Mouse (Mus musculus) embryonic facial prominence, embryonic 11.5 days (tissue): ENCODE measurements around the gene Hnrnph1. TPM values are rescaled to one million over a fixed set of nuclear protein-coding genes. Genes with fewer than 3 reads are reported as not detected.

Experiments
- ATAC-seq: fragments of 200-750 bp; cut with Nextera tagmentation; replicated peaks from 2 replicates; pipeline ENCODE4 v1.8.0; 2017; ENCODE audit warnings: low read depth; ENCODE audit not compliant: insufficient number of reproducible peaks, low FRiP score, low TSS enrichment
- DNase-seq: peaks from one replicate; pipeline ENCODE4 v3.0.0-alpha.2; 2015; ENCODE audit warnings: low spot score
- H3K27ac ChIP-seq: fragments of 300-500 bp; sonication (generic); replicated peaks from 2 replicates; pipeline ENCODE4 v1.5.1; 2014; ENCODE audit warnings: mild to moderate bottlenecking, low read depth, low read length, control low read depth
- H3K27me3 ChIP-seq: fragments of 300-500 bp; sonication (generic); 2 replicates; pipeline ENCODE4 v1.6.1; 2014; ENCODE audit warnings: mild to moderate bottlenecking, low read length, moderate library complexity, mixed read lengths; ENCODE audit not compliant: control insufficient read depth, insufficient read depth
- H3K36me3 ChIP-seq: fragments of 300-500 bp; sonication (generic); replicated peaks from 2 replicates; pipeline ENCODE4 v1.6.1; 2014; ENCODE audit warnings: low read depth, mild to moderate bottlenecking, low read length, moderate library complexity, mixed read lengths; ENCODE audit not compliant: control insufficient read depth, insufficient read depth
- H3K4me1 ChIP-seq: fragments of 300-500 bp; sonication (generic); 2 replicates; pipeline ENCODE4 v1.6.1; 2014; ENCODE audit warnings: low read length, mixed read lengths; ENCODE audit not compliant: control insufficient read depth, insufficient read depth
- H3K4me2 ChIP-seq: fragments of 300-500 bp; sonication (generic); 2 replicates; pipeline ENCODE4 v1.6.1; 2014; ENCODE audit warnings: low read depth, mild to moderate bottlenecking, control low read depth, low read length, moderate library complexity
- H3K4me3 ChIP-seq: fragments of 300-500 bp; sonication (generic); 2 replicates; pipeline ENCODE4 v1.5.1; 2014; ENCODE audit warnings: low read depth, low read length, control low read depth
- H3K9ac ChIP-seq: fragments of 300-500 bp; sonication (generic); replicated peaks from 2 replicates; pipeline ENCODE4 v1.6.1; 2014; ENCODE audit warnings: mild to moderate bottlenecking, control low read depth, low read length
- H3K9me3 ChIP-seq: fragments of 300-500 bp; sonication (generic); replicated peaks from 2 replicates; pipeline ENCODE4 v1.6.1; 2016; ENCODE audit warnings: mild to moderate bottlenecking, low read length, inconsistent platforms, mixed read lengths; ENCODE audit not compliant: control insufficient read depth
- WGBS: fragments of 180-500 bp; shearing (Covaris S2); extraction: QIAGEN DNeasy Blood & Tissue Kit; methylation state at CpG from one replicate; pipeline ENCODE4 v1.1.7; 2014; 5-methylcytosine and 5-hydroxymethylcytosine counted together
- polyA plus RNA-seq: library from polyadenylated mRNA; unstranded; fragments of >200 nt; fragmentation: Nextera tagmentation; extraction: Ambion mirVana; gene quantifications from 2 replicates; pipeline ENCODE4 v1.2.1, GENCODE M21; 2014

The Hnrnph1 gene
- polyA plus RNA-seq, 1 experiment from 2014 or later = 855 TPM

DNA sequence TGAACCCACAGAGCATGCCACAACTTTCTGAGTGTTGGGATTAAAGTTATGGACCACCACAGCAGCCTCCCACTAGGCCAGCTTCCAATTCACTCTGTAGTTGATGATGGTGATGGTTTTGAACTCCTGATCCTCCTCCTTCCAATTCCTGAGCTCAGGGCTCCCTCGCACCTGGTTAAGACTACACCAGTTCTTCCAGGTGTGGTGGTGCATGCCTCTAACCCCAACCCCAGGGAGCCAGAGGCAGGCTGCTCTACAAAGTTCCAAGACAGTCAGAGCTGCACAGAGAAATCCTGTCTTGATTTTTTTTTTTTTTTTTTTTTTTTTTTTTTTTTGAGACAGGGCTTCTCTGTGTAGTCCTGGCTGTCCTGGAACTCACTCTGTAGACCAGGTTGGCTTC lies 3.2 kb upstream of the Hnrnph1 start:
- DNase-seq = no peak
- H3K4me3 ChIP-seq = no peak overlapping the region
- no peaks in the 10 kb centered on the region for H3K36me3 ChIP-seq
- 91% methylated on average over 1 of the region's 1 CpGs for WGBS
- H3K27ac ChIP-seq = no peak overlapping the region
- no peak overlapping the region for H3K4me2 ChIP-seq
- no peak for ATAC-seq
- H3K27me3 ChIP-seq = no peaks in the 10 kb centered on the region
- H3K4me1 ChIP-seq = no peaks in the 10 kb centered on the region; the same call in 1 of the 2 replicates
- no peaks in the 10 kb centered on the region for H3K9me3 ChIP-seq
- no peak overlapping the region for H3K9ac ChIP-seq

DNA sequence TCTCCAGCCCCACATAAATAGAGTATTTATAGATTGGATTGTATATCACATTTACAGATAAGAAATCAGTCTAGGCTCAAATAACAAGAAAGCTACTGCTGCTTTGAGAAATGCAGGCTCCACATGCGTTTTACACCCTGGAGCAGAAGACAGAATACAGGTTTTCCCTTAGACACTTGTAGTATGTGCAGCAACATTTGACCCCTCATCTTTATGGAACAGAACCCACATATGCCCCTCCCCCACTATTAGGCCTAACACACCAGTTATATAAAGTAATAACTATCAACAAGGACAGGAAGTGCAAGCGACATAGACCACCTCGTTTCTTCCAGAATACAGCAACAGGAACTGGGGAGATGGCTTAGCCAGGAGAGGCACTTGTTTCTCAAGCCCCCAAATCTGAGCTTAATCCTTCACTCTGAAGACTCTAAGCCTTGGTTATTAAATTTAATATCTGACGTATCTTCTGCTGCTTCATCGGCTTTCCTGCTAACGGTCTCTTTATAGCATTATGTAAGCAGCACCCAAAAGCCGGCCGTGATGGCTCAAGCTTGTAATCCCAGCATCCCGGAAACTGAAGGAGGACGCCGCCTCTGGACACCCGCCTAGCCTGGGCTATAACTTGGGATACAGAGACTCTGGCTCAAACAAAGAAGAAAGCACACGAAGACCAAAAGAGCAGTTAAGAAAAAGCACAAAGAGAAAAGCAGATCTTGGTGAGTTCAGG lies 2.3 kb upstream of the Hnrnph1 start:
- H3K27ac ChIP-seq = no peak overlapping the region
- H3K9ac ChIP-seq = no peak overlapping the region
- no peak for DNase-seq
- ATAC-seq = no peak
- peaks cover under 1% of the 10 kb centered on the region for H3K36me3 ChIP-seq
- no peaks in the 10 kb centered on the region for H3K27me3 ChIP-seq
- no peaks in the 10 kb centered on the region for H3K9me3 ChIP-seq
- H3K4me3 ChIP-seq = no peak overlapping the region
- H3K4me1 ChIP-seq = no peaks in the 10 kb centered on the region; the same call in 1 of the 2 replicates
- 88% methylated on average over 13 of the region's 13 CpGs for whole genome bisulfite sequencing
- no peak overlapping the region for H3K4me2 ChIP-seq

DNA sequence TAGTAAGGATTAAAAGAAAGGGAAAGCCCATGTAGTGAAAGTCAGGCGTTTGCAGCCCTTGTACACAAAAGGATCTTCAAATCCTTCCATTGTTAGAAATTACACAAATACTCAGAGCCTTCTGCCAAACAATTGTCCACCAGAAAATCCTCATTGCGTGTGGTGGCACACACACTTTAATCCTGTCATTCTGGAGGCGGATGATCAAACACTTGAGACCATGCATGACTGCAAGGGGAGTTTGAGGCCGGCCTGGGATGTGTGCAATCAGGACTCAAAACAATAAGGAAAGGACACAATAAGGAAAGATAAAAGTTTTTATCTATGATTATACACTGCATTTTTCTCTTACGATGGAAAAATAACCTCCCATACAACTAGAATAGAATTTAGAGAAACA lies 1.4 kb upstream of the Hnrnph1 start:
- peaks cover 5% of the 10 kb centered on the region for H3K36me3 ChIP-seq
- no peaks in the 10 kb centered on the region for H3K27me3 ChIP-seq
- 73% methylated on average over 5 of the region's 5 CpGs for WGBS
- H3K4me2 ChIP-seq = no peak overlapping the region
- DNase-seq = no peak
- no peaks in the 10 kb centered on the region for H3K9me3 ChIP-seq
- no peak overlapping the region for H3K27ac ChIP-seq
- H3K4me1 ChIP-seq = no peaks in the 10 kb centered on the region; the same call in 1 of the 2 replicates
- no peak overlapping the region for H3K9ac ChIP-seq
- H3K4me3 ChIP-seq = no peak overlapping the region
- ATAC-seq = no peak

DNA sequence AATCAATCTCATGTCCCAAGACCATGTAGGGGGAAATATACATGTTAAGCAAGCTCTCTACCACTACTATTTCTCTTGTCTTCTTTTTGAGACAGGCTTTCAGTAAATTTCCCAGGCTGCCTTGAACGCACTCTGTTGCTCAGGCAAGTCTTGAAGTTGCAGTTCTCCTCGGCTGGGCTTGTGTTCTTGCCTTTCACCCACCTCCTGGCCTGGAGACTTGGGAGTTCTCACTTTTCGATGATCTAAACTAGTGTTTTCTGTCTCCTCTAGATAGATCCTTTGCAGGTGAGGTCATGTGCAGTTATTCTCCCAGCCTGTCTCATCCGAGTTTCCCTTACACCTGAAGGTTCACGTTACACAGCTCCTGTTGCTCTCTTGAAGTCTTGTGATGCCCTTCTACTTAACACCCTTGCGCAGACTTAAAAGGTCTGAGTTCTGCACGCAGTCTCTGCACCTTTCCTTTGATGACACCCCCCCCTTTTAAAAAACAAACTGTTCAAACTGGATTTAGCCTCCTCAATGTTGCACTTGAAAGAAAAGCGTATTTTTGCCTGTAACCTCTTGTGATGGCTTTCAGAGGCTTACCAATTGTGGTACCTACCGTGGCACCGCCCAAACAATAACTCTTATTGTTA lies 517 bp upstream of the Hnrnph1 start:
- ATAC-seq (no peak), DNase-seq (no peak)
- 26% methylated on average over 10 of the region's 10 CpGs for WGBS
- Histone ChIP-seq H3K27me3 (no peaks in the 10 kb centered on the region), H3K9ac (peak overlapping the region; percentile 92), H3K4me2 (peak overlapping the region; percentile 95), H3K4me1 (no peaks in the 10 kb centered on the region; the same call in 1 of the 2 replicates), H3K27ac (peak overlapping the region; percentile 97; the same call in 1 of the 2 replicates), H3K36me3 (peaks cover 5% of the 10 kb centered on the region), H3K9me3 (no peaks in the 10 kb centered on the region), H3K4me3 (peak overlapping the region; percentile 60)

DNA sequence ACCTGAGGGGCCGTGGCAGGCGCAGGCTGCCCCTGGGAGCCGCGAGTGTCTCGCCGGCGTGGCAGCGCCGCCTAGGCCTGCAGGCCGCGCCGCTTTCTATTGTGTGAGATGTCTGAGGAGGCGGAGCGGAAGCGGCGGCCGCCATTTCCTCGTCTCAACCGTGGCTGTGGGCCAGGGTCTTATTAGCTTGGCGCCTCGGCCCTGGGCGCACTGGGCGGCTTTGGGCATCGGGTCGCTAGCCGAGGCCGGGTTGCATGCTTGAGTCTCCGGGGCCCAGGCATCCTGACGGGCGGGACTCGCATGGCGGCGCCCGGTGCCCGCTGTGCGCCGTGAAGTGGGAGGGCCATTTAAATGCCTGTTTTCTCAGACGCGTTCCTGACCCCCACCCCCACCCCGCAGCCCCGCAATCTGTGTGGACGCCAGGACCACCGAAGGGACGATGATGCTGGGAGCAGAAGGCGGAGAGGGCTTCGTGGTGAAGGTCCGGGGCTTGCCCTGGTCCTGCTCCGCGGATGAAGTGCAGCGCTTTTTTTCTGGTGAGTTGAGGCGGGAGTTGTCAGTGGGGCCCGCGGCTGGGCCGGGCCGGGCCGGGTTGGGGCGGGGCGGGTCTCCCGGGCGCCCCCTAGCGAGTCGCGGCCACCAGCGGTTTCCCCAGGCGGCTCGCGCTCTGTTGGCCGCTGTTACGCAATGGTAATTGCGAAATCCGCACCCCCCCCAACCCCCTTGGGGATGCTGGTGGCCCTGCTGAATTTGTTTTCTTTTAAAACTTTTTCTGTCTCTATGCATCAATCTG lies 1.3 kb downstream of the Hnrnph1 start:
- Histone ChIP-seq H3K9ac (peak overlapping the region; percentile 99), H3K27ac (peak overlapping the region; percentile 97), H3K4me2 (peak overlapping the region; percentile 67), H3K4me3 (peak overlapping the region; percentile 73), H3K27me3 (no peaks in the 10 kb centered on the region), H3K36me3 (peaks cover 12% of the 10 kb centered on the region), H3K4me1 (no peaks in the 10 kb centered on the region; the same call in 1 of the 2 replicates), H3K9me3 (no peaks in the 10 kb centered on the region)
- ATAC-seq (peak; percentile 83), DNase-seq (peak; percentile 87)
- 0% methylated on average over 71 of the region's 71 CpGs for WGBS

DNA sequence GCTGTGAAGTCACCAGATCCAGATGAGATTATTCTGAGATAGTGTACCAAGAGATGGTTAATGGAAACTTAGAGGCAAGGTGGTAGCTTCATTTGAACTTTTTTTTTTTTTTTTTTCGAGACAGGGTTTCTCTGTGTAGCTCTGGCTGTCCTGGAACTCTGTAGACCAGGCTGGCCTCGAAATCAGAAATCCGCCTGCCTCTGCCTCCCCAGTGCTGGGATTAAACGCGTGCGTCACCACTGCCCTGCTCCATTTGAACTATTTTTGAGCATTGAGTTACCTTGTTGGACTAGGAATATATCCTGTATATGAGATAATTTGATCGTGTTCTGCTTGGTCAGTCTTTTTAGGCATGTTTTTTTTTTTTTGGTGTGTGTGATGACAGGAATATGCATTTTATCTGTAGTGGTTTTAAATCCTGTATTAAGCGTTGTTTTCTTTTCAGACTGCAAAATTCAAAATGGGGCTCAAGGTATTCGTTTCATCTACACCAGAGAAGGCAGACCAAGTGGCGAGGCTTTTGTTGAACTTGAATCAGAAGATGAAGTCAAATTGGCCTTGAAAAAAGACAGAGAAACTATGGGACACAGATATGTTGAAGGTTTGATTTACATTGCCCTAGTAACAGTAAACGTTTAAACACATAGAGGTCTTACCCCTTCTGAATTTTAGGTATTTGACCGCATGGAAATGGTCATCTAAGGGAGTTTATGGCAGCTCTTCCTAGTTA lies 2.4 kb downstream of the Hnrnph1 start:
- DNase-seq (no peak), ATAC-seq (no peak)
- Histone ChIP-seq H3K27me3 (no peaks in the 10 kb centered on the region), H3K9ac (no peak overlapping the region; the same call in 1 of the 2 replicates), H3K4me1 (no peaks in the 10 kb centered on the region; the same call in 1 of the 2 replicates), H3K27ac (no peak overlapping the region), H3K4me3 (peak overlapping the region; percentile 73), H3K36me3 (peaks cover 16% of the 10 kb centered on the region), H3K9me3 (no peaks in the 10 kb centered on the region), H3K4me2 (peak overlapping the region; percentile 67)
- 73% methylated on average over 12 of the region's 12 CpGs for WGBS

DNA sequence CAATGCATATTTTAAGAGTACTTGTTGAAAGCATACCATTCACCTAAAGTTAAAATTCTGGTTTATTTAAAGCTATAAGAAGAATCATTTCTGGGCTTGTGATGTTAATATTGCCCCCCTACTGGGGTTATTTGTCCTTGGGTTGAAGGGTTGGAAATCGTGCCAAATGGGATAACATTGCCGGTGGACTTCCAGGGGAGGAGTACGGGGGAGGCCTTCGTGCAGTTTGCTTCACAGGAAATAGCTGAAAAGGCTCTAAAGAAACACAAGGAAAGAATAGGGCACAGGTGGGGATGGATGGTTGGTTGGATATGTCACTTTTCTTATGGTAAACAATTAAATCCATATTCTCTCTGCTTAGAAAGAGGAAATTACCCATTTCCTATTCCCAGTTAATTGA lies 4.5 kb downstream of the Hnrnph1 start:
- no peak overlapping the region for H3K4me3 ChIP-seq
- H3K36me3 ChIP-seq = peaks cover 19% of the 10 kb centered on the region
- H3K9me3 ChIP-seq = no peaks in the 10 kb centered on the region
- H3K27ac ChIP-seq = no peak overlapping the region
- H3K27me3 ChIP-seq = no peaks in the 10 kb centered on the region
- no peak overlapping the region for H3K9ac ChIP-seq
- no peaks in the 10 kb centered on the region; the same call in 1 of the 2 replicates for H3K4me1 ChIP-seq
- peak overlapping the region; percentile 16; the same call in 1 of the 2 replicates for H3K4me2 ChIP-seq
- ATAC-seq (no peak), DNase-seq (no peak)
- WGBS = 68% methylated on average over 4 of the region's 4 CpGs
